Mouse (Mus musculus) forebrain, postnatal 0 days (tissue): ENCODE results near the gene Cyp4f14. TPM values are rescaled to one million over a fixed set of nuclear protein-coding genes. Genes with fewer than 3 reads are reported as not detected.

Source experiments
- ATAC-seq: fragments of 200-750 bp; cut with Nextera tagmentation; 2 replicates; pipeline ENCODE4 v1.8.0; 2017; ENCODE audit warnings: mild to moderate bottlenecking, moderate library complexity
- DNase-seq: peaks from one replicate; pipeline ENCODE4 v3.0.0-alpha.2; 2015
- H3K27ac ChIP-seq: fragments of 300-500 bp; sonication (generic); 2 replicates; pipeline ENCODE4 v1.5.1; 2014; ENCODE audit warnings: low read depth, mild to moderate bottlenecking, antibody characterized with exemption, low read length, moderate library complexity, mixed read lengths
- H3K27me3 ChIP-seq: fragments of 300-500 bp; sonication (generic); 2 replicates; pipeline ENCODE4 v1.6.1; 2014; ENCODE audit warnings: mild to moderate bottlenecking, low read length, mixed read lengths; ENCODE audit not compliant: insufficient read depth
- H3K36me3 ChIP-seq: fragments of 300-500 bp; sonication (generic); 2 replicates; pipeline ENCODE4 v1.6.1; 2014; ENCODE audit warnings: mild to moderate bottlenecking, moderate library complexity; ENCODE audit not compliant: insufficient read depth
- H3K4me1 ChIP-seq: fragments of 300-500 bp; sonication (generic); 2 replicates; pipeline ENCODE4 v1.6.1; 2014; ENCODE audit warnings: antibody characterized with exemption; ENCODE audit not compliant: insufficient read depth
- H3K4me2 ChIP-seq: fragments of 300-500 bp; sonication (generic); 2 replicates; pipeline ENCODE4 v1.6.1; 2014; ENCODE audit warnings: low read depth, mild to moderate bottlenecking, moderate library complexity
- H3K4me3 ChIP-seq: fragments of 300-500 bp; sonication (generic); 2 replicates; pipeline ENCODE4 v1.5.1; 2014; ENCODE audit warnings: low read depth, low read length, mixed read lengths
- H3K9ac ChIP-seq: fragments of 300-500 bp; sonication (generic); 2 replicates; pipeline ENCODE4 v1.6.1; 2014; ENCODE audit warnings: mild to moderate bottlenecking
- H3K9me3 ChIP-seq: fragments of 300-500 bp; sonication (generic); 2 replicates; pipeline ENCODE4 v1.6.1; 2016; ENCODE audit warnings: low read length
- CTCF ChIP-seq: sonication (generic); IDR thresholded peaks from 2 replicates; pipeline ENCODE4 v1.5.1; 2016; ENCODE audit warnings: antibody characterized with exemption, control low read depth, low read depth
- WGBS: fragments of 180-500 bp; shearing (Covaris S2); extraction: QIAGEN DNeasy Blood & Tissue Kit; methylation state at CpG from one replicate; pipeline ENCODE4 v1.1.7; 2014; 5-methylcytosine and 5-hydroxymethylcytosine counted together
- polyA plus RNA-seq: library from polyadenylated mRNA; unstranded; fragments of >200 nt; fragmentation: Nextera tagmentation; extraction: Ambion mirVana; gene quantifications from 2 replicates; pipeline ENCODE4 v1.2.1, GENCODE M21; 2015
- total RNA-seq: library from RNA; depleted of rRNA; stranded (reverse); fragments of >200 nt; gene quantifications from 2 replicates; pipeline ENCODE4 v1.2.3, GENCODE M21; 2014

Gene Cyp4f14
- total and polyA plus RNA-seq, 2 experiments from 2014 or later = 0.48 to 0.62 TPM

DNA sequence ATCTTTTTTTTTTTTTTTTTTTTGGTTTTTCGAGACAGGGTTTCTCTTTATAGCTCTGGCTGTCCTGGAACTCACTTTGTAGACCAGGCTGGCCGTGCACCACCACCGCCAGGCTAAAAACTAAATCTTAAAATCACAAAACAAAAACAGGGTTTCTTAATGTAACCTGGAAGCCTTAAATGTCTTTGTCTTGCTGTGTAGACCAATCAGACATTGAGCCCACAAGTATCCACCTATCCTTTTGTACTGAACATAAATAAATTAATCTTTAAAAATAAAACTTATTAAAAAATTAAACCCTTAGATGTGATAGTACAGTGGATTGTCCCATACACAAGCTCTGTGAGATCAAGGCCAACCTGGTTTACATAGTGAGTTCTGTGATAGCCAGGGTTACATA, 23.2 kb downstream of the Cyp4f14 start:
- Histone ChIP-seq H3K27ac (no peak overlapping the region), H3K4me2 (no peak overlapping the region), H3K4me3 (no peak overlapping the region), H3K4me1 (0 out of 2 replicates have a peak, but pooled peaks cover 7% of the 10 kb centered on the region), H3K36me3 (no peaks in the 10 kb centered on the region), H3K9me3 (no peaks in the 10 kb centered on the region), H3K27me3 (no peaks in the 10 kb centered on the region), H3K9ac (no peak overlapping the region)
- ATAC-seq = no peak
- no peak for TF ChIP-seq CTCF
- no peak for DNase-seq
- 90% methylated on average over 3 of the region's 3 CpGs for WGBS

DNA sequence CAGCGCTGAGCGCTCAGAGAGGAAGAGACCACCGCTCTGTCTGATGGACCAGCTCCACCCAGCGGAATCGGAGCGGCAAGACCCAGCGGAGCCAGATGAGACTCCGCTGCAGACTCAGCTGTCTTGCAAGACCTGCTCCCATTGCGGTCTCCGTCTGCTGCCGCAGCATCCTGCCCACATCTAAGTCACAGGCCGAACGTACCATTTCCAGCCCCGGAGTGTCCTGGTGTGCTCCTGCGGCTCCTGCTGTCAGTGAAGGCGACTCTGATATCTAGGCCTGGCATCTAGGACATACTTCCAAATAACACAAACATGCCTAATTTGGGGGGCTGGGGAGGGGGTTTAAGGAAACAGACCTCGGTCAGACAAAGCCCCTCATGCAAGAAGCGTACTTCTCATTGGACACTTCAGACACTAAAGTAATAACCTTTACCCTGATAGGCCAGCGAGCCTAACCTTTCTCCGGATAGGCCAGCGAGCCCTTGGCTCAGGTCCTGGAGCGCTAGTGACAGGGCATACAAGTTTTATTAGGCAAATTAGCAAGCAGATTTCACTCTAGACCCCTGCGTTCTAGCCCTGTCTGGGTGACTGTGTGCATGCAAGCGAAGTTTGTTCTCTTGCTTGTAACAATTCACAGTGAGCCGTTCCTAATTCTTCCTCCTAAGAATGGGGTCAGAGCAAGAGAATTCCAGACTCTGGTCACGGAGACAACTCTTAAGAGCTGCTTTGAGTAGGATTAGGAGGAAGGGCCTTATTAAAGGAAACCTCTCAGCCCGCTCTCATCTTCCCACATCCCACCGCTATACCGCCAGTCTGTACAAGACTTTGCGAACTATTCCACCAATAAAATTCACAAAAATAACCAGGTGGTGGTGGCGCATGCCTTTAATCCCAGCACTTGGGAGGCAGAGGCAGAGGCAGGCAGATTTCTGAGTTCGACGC, 25.6 kb downstream of the Cyp4f14 start, which contains the start of gene Zfp870:
Gene Zfp870, minus strand, starts transcription at position 404 of the 942 bp plus-strand sequence.
- 9% methylated on average over 33 of the region's 33 CpGs for WGBS
- H3K27ac ChIP-seq = peak within 1 kb of the TSS; percentile 71
- H3K4me2 ChIP-seq = peak within 1 kb of the TSS; percentile 80
- peak within 1 kb of the TSS; percentile 81 for H3K4me3 ChIP-seq
- H3K36me3 ChIP-seq = no peaks in the 10 kb centered on the region; the same call in 1 of the 2 replicates
- no peaks in the 10 kb centered on the region for H3K27me3 ChIP-seq
- DNase-seq (peak; percentile 93), ATAC-seq (peak; percentile 98)
- peak within 1 kb of the TSS; percentile 71 for H3K9ac ChIP-seq
- 0 out of 2 replicates have a peak, but pooled peaks cover 7% of the 10 kb centered on the region for H3K4me1 ChIP-seq
- peak; percentile 71 for TF ChIP-seq CTCF
- H3K9me3 ChIP-seq = no peaks in the 10 kb centered on the region

DNA sequence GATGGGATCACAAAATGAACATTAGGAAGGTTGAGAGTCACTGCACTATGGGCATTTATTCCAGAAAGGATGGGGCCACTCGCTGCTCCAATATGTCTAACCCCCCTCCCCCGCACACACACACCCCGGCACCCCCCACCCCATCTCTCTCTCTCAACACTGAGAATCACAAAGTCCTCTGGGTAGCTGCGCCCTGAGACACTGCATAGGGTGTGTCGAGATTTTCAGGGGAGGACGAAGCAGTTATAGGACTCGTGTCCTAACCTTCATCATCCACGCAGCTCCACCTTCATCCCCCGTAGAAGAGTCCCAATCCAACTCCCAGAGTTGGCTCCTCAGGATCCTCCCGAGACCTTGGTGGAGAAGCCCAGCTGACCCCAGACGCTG, 26.3 kb downstream of the Cyp4f14 start:
- no peak for DNase-seq
- 8% methylated on average over 11 of the region's 11 CpGs for WGBS
- H3K4me2 ChIP-seq = peak overlapping the region; percentile 80

DNA sequence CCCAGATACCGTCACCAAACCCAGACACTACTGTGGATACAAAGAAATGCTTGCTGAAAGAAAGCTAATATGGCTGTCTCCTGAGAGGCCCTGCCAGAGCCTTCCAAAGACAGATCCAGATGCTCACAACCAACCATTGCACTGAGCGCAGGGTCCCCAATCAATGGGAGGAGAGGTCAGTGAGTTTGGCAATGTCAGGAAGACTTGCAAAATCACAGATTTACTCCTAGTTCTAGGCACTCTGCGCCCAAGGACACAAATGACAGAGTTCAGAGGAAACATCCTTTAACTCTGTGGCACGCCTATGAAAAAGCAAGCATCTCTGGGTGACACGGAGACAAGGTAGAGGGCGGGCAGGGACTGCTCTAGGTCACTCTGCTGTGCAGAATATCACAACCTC, 27.5 kb downstream of the Cyp4f14 start:
- ATAC-seq (no peak), DNase-seq (no peak)
- Histone ChIP-seq H3K4me3 (no peak overlapping the region), H3K9ac (no peak overlapping the region), H3K27ac (no peak overlapping the region), H3K4me1 (0 out of 2 replicates have a peak, but pooled peaks cover 7% of the 10 kb centered on the region), H3K27me3 (no peaks in the 10 kb centered on the region), H3K9me3 (no peaks in the 10 kb centered on the region), H3K4me2 (no peak overlapping the region), H3K36me3 (peaks cover 5% of the 10 kb centered on the region)
- TF ChIP-seq CTCF = no peak
- WGBS = 96% methylated on average over 6 of the region's 6 CpGs

More for the DNA sequence above, 26.3 kb downstream of the Cyp4f14 start:
- Histone ChIP-seq H3K27ac (peak overlapping the region; percentile 71), H3K9ac (peak overlapping the region; percentile 71), H3K27me3 (no peaks in the 10 kb centered on the region), H3K9me3 (no peaks in the 10 kb centered on the region), H3K4me1 (0 out of 2 replicates have a peak, but pooled peaks cover 7% of the 10 kb centered on the region), H3K36me3 (no peaks in the 10 kb centered on the region; the same call in 1 of the 2 replicates), H3K4me3 (peak overlapping the region; percentile 81)
- peak; percentile 40 for ATAC-seq
- no peak for TF ChIP-seq CTCF

DNA sequence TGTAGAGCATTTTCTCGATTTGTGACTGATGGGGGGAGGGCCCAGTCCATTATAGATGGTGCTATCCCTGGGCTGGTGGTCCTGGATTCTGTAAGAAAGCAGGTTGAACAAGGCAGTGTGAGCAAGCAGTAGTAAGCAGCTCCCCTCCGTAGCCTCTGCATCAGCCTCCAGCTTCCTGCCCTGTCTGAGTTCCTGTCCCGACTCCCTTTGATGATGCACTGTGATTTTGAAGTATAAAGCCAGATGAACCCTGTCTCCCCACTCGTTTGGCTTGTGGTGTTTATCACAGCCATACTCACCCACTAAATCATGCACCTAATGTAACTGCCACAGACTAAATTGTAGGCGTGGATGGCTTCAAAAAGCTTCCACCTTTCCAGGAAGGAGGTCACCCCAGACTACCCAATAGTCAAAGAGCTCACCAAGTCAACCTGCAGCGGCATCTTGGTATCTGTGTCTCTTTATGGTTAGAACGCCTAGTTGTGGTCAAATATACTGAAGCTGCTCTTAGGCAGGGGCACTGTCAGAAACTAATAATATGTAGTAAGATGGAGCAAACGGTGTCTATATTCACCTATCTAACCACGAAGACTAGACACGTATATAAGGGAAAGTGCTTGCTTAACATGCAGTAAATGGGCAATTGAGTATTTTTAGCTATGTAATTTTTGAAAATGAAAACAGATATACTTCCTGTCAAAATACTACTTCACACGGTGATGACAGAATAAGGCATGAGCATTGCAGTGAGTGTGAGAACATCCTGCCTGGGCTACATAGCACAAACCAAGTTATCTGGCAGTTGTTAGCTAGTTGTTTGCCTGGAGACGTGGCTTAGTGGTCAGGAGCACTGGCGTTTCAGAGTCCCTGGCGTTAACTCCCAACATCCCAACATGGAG, 36.6 kb downstream of the Cyp4f14 start:
- H3K9me3 ChIP-seq = no peaks in the 10 kb centered on the region
- H3K36me3 ChIP-seq = peaks cover 33% of the 10 kb centered on the region
- no peak overlapping the region for H3K4me3 ChIP-seq
- no peaks in the 10 kb centered on the region for H3K4me1 ChIP-seq
- WGBS = 93% methylated on average over 14 of the region's 14 CpGs
- H3K9ac ChIP-seq = no peak overlapping the region
- ATAC-seq = no peak
- H3K4me2 ChIP-seq = no peak overlapping the region
- TF ChIP-seq CTCF = no peak
- H3K27ac ChIP-seq = no peak overlapping the region
- H3K27me3 ChIP-seq = no peaks in the 10 kb centered on the region
- no peak for DNase-seq

DNA sequence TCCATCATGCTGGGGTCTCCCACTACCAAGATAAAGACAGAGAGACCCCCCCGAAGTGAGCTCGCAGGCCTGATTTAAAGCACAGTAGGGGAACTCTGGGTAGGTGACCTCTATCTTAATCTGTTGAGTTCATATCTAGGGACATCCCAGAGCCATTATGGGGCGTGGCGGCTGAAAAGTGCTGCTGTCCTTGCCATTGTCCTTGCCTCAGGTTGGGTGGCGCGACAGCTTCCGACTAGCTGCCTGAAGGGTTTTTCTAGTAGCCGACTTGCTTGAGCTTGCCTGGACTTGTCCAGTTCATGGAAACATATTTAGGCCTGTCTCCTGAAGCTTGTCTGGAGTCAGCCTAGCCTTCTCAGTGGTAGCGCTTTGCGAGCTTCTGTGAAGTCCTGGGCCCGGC, 38.4 kb downstream of the Cyp4f14 start:
- no peak for DNase-seq
- no peak overlapping the region for H3K4me2 ChIP-seq
- WGBS = 94% methylated on average over 11 of the region's 11 CpGs
- no peak for TF ChIP-seq CTCF
- peaks cover 22% of the 10 kb centered on the region for H3K36me3 ChIP-seq
- no peak overlapping the region for H3K9ac ChIP-seq
- H3K27me3 ChIP-seq = no peaks in the 10 kb centered on the region
- H3K9me3 ChIP-seq = no peaks in the 10 kb centered on the region
- no peaks in the 10 kb centered on the region for H3K4me1 ChIP-seq
- ATAC-seq = no peak
- no peak overlapping the region for H3K27ac ChIP-seq
- H3K4me3 ChIP-seq = no peak overlapping the region
